Mouse (Mus musculus): ENCODE data around the gene Tbx19.
A peak's percentile ranks its signal among the peaks of the same experiment; 100 is the strongest.

The Tbx19 gene

GRCm38 (mm10) chr1:165184178-165184577, 23.6 kb upstream of the Tbx19 start:
- DNase-seq (ENCODE audit: low spot score), result no peak

GRCm38 (mm10) chr1:165183400-165183799, 22.8 kb upstream of the Tbx19 start:
- DNase-seq (ENCODE audit: low spot score), result no peak

DNA sequence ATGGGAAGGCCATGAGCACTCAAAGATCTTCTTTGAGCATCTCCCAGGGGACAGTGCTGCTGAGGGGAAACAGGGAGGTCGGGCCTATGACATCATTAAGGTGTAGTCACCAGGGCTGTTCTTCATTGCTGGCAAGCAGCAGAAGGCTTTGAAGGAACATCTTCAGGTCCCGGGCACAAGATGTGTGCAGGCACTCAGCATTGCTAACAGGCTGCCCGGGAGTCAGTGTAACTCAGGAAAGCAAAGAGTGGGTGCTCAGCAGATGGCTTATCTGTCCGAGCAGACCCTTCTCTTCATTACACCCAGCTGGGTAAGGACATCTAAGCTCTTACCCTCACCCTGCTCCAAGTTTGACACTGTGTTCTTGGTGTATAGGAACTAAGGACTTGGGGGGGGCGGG, 18.7 kb upstream of the Tbx19 start:
- no peak for DNase-seq (ENCODE audit: low spot score)

DNA sequence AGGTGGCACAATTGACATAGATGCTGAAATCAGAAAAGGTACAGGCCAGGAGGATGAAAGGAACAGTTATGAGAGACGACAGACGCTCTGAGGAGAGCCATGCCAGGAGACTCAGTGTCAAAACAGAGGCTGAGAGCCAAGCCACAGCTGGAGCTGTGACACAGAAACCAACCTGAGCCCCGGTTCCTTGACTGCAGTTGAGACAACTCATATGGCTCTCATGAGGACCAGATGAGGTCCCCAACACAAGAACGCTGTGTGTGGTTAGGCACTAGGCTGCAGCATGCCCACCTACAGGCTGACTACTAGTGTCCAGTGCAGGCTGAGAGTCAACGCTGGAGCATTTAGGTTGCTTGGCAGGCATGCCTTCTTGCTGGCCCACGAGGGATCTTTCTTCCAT, 17.5 kb upstream of the Tbx19 start:
- DNase-seq (ENCODE audit: low spot score), result no peak

GRCm38 (mm10) chr1:165174059-165174616, 13.6 kb upstream of the Tbx19 start:
- no peak for DNase-seq (ENCODE audit: low spot score)

DNA sequence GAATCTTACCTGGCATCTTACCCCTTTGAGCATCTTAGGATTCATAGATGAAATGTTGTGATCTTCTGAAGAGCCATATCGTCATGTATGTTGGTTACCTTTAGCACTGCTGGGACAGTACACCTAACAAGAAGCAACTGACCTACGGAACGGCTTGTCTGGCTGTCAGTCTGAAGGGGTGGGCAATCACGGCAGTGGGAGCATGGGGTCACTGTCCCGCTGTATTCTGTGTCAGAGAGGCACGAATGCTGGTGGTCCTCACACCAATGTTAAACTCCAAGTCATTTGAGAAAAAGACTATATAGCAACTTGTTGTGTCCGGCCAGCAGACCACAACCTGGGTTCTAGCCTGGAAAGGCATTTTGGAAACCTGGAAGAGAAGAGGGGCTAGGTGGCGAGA, 10.7 kb upstream of the Tbx19 start:
- DNase-seq (ENCODE audit: low spot score), result no peak

DNA sequence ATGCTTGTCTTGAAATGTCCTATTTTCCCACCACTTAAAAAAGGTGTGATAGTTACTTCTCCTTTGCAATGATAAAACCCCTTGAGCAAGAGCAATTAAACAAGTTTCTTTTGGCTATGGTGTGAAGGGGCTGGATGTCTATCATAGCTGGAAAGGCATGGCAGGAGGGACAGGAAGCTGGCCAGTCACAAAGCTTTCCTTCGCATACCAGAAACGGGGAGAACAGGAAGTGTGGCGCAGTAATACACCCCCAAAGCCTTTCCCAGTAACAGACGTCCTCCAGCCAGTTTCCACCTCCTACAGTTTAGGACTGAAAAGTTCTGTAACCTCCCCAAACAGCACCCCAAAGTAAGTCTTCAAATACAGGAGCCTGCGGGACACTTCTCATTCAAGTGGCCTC, 9.6 kb upstream of the Tbx19 start:
- no peak for DNase-seq (ENCODE audit: low spot score)

GRCm38 (mm10) chr1:165169462-165169861, 8.9 kb upstream of the Tbx19 start:
- DNase-seq (ENCODE audit: low spot score), result no peak

GRCm38 (mm10) chr1:165164920-165165319, 4.3 kb upstream of the Tbx19 start:
- no peak for DNase-seq (ENCODE audit: low spot score)

DNA sequence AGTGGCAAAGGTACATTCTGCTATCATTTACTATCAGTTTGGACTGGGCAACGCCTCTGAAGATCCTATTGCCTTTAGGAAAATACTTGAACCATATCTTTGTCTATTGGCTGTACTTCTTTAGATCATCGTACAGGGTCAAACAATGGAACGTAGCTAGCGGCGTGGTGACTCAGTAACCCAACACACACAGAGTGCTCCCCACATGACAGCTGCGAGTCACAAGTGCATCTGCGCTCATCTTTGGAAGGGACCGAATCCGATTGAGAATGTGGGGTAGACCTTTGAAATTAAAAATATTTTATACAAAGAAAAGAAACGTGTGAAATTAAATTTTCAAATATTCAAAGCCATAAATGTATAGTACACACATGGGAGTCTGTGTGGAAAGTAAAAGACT, 1.7 kb downstream of the Tbx19 start:
- no peak for DNase-seq (ENCODE audit: low spot score)

GRCm38 (mm10) chr1:165154162-165154561, 6.4 kb downstream of the Tbx19 start:
- no peak for DNase-seq (ENCODE audit: low spot score)

DNA sequence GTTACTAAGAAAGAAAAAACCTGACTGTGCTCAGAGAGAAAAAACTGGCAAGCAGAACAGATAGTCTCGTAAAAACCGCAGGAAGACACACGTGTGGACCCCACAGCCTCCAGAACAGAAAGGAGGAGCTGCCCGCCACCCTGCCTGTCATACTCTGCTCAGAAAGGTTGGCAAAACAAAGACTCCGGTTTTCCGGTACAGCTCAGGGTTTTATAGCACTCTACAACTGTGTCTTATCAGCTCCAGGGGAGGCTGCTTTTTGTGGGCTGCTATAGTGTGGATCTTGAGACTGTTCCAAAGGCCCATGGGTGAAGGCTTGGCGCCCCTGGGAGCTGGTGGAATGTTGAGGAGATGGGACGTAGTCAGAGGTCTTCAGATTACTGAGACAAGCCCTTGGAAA, 9.4 kb downstream of the Tbx19 start:
- no peak for DNase-seq (ENCODE audit: low spot score)

DNA sequence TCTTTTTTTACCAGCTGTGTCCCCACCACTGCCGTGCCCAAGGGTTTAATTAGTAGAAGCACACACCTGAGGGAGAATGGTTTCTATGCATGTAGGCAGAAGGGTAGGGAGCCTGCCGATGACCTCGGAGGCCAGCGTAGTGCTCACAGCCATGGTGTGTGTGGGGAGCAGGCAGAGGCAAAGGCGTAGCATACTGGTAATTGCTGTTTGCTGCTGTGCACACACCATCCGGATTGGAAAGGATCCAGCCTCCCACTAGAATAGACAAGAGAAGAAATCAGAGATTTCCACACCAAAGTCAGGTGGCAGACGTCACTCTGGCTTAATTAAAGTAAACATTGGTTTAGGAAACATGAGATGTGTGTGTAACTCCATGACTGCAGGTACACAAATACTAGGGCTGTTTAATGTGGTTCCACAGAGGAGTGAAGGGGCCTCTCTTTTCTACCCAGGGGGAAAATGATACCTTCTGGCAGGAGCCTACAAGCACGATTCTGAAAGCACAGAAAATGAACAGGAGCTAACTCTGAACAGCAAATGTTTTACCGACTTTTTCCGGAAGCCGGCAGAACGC, 18.1 kb downstream of the Tbx19 start:
- no peak for DNase-seq (ENCODE audit: low spot score)

- no peak for DNase-seq (ENCODE audit: low spot score)
These were observed 20.3 kb downstream of the Tbx19 start for GRCm38 (mm10) chr1:165140227-165140626.

GRCm38 (mm10) chr1:165133858-165134257, 26.7 kb downstream of the Tbx19 start:
- DNase-seq (ENCODE audit: low spot score), result no peak

DNA sequence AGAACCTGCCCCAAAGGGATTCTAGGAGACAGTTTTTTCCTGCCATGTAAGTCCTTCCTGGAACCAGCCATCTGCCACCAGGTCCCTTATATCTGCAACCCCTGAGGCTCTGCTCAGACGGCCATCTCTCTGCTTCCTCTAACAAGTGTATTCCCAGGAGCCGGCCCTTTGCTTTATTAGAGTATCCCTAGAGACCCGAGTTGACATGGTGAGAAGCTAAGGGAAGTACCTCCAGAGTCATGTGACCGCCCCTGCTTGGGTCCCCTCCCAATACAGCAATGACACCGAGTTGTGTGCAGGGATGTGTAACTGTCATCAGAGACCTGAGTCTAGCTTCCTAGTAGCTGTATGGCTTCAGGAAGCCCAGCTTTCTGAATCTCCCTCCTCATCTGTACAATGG, 27.3 kb downstream of the Tbx19 start:
- no peak for DNase-seq (ENCODE audit: low spot score)

DNA sequence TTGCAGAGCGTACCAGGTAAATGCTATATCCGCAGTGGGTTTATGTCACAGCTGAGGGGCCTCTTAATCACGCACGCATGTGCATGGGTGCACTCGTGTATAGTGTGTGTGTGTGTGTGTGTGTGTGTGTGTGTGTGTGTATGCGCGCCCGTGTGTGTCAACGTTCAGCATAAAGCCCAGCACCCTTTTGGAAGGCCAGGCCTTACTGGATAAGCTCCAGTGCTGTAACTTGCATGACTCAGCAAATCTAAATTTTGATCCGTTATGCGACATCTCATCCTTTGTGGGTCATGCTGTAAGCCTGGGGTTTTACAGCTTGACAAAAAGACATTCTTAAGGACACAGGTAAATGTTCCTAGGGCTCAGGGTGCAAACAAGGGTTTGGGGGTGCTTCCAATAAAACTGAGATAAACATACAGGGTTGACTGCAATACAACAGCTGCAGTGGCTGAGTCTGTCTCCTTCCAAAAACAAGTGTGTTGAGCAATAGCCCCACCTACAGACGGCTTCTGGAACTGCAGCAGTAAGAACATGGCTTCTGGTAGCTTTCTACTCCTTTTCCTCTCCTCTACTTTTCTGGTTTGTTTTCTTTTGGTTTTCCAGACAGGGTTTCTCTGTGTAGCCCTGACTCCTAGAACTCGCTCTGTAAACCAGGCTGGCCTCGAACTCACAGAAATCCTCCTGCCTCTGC, 28.2 kb downstream of the Tbx19 start:
- DNase-seq (ENCODE audit: low spot score), result peak; percentile 22

- no peak for DNase-seq (ENCODE audit: low spot score)
These were observed 31.0 kb downstream of the Tbx19 start for GRCm38 (mm10) chr1:165129573-165129972.

DNA sequence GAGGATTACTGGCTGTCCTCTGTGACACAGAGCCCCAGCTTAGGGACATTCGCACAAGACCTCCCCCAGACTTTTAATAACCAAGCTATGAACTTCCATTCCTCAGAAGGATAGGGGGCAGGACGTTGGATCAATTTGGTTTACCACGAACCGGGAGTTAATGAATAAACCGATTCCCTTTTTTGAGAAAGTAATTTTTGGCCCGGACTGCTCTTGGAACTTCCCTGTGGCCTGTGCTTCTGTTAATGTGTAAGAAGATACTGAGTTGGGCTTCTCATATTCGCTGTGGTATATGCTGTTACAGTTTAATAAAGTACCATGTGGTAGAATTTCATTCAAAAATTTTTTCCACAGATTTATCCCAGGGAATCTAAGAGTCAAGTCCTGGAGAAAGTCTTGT, 39.5 kb downstream of the Tbx19 start:
- no peak for DNase-seq (ENCODE audit: low spot score)

DNA sequence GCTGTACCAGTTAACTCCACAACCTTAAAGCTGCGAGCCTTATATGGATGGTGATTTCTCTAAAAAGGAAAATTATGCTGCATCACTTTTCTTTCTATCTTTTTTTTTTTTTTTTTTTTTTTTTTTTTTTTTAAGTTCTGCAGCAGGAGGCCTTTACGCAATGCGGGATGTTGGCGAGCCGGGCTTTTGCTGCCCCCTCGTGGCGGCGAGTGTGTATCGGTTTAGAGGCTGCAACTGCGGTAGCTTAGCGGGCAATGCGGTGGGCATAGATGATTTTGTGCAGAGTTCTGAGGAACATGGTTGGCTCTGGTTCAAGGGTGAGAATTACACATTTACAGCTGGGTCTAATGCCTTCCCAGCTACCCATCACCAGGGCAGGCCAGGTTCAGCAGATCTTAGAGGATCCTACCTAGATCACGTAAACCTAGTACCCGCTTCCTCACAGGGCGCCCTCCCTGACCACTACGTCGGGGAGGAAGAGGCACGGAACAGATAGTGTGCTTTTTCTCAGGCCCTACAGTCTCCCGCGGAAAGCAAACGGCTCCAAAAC, 40.1 kb downstream of the Tbx19 start:
- peak; percentile 61 for DNase-seq (ENCODE audit: low spot score)

GRCm38 (mm10) chr1:165119760-165120159, 40.8 kb downstream of the Tbx19 start:
- no peak for DNase-seq (ENCODE audit: low spot score)

GRCm38 (mm10) chr1:165119011-165119726, 41.4 kb downstream of the Tbx19 start:
- DNase-seq (ENCODE audit: low spot score), result no peak

Measured in ovary, postnatal 10 days (tissue).